Mouse (Mus musculus) forebrain, embryonic 11.5 days (tissue): ENCODE results near the gene Mybl2. TPM values are rescaled to one million over a fixed set of nuclear protein-coding genes. Genes with fewer than 3 reads are reported as not detected.

Experiments used
- ATAC-seq: fragments of 200-750 bp; cut with Nextera tagmentation; replicated peaks from 2 replicates; pipeline ENCODE4 v1.8.0; 2017; ENCODE audit warnings: moderate TSS enrichment; ENCODE audit not compliant: low FRiP score
- DNase-seq: peaks from one replicate; pipeline ENCODE4 v3.0.0-alpha.2; 2017; ENCODE audit warnings: low spot score
- H3K27ac ChIP-seq: fragments of 300-500 bp; sonication (generic); 2 replicates; pipeline ENCODE4 v1.5.1; 2014; ENCODE audit warnings: low read depth, low read length
- H3K27me3 ChIP-seq: fragments of 300-500 bp; sonication (generic); 2 replicates; pipeline ENCODE4 v1.6.1; 2014; ENCODE audit warnings: mild to moderate bottlenecking, low read length, mixed read lengths; ENCODE audit not compliant: control insufficient read depth, insufficient read depth
- H3K36me3 ChIP-seq: fragments of 300-500 bp; sonication (generic); 2 replicates; pipeline ENCODE4 v1.6.1; 2014; ENCODE audit warnings: mild to moderate bottlenecking, low read length, moderate library complexity, mixed read lengths; ENCODE audit not compliant: control insufficient read depth, insufficient read depth
- H3K4me1 ChIP-seq: fragments of 300-500 bp; sonication (generic); replicated peaks from 2 replicates; pipeline ENCODE4 v1.6.1; 2014; ENCODE audit warnings: low read length, mixed read lengths; ENCODE audit not compliant: control insufficient read depth, insufficient read depth
- H3K4me2 ChIP-seq: fragments of 300-500 bp; sonication (generic); 2 replicates; pipeline ENCODE4 v1.6.1; 2014; ENCODE audit warnings: low read depth, mild to moderate bottlenecking, low read length, moderate library complexity, mixed read lengths; ENCODE audit not compliant: severe bottlenecking
- H3K4me3 ChIP-seq: fragments of 300-500 bp; sonication (generic); 2 replicates; pipeline ENCODE4 v1.5.1; 2014; ENCODE audit warnings: low read depth, low read length
- H3K9ac ChIP-seq: fragments of 300-500 bp; sonication (generic); 2 replicates; pipeline ENCODE4 v1.6.1; 2014; ENCODE audit warnings: low read length
- H3K9me3 ChIP-seq: fragments of 300-500 bp; sonication (generic); 2 replicates; pipeline ENCODE4 v1.6.1; 2016; ENCODE audit warnings: low read length, mixed read lengths; ENCODE audit not compliant: control insufficient read depth
- WGBS: fragments of 180-500 bp; shearing (Covaris S2); extraction: QIAGEN DNeasy Blood & Tissue Kit; methylation state at CpG from one replicate; pipeline ENCODE4 v1.1.7; 2014; 5-methylcytosine and 5-hydroxymethylcytosine counted together
- polyA plus RNA-seq: library from polyadenylated mRNA; unstranded; fragments of >200 nt; fragmentation: Nextera tagmentation; extraction: Ambion mirVana; gene quantifications from 2 replicates; pipeline ENCODE4 v1.2.1, GENCODE M21; 2014

Mybl2 gene
- 54.3 and 60.4 TPM in 2 replicates for polyA plus RNA-seq

DNA sequence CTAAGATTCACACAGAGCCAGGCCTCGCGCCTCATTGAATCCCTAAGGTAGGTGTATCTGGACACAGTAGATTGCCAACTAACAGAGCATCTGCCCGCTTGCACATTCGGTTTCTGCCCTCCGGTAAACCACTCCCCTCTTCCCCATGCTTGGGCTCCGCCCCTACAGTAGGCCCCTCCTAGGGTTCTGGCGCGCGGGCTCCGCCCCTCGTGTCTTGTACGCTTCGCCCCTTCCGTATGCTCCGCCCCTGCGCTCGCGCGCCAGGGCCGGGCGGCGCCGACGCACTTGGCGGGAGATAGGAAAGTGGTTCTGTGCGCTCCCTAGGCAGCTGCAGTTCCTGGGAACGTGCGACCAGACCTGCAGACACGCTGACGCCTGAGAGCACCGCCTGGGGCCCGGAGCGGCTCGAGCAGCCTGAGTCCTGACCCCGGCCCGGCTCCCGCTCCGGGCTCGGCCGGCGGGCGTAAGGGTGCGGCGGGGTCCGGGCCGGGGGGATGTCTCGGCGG, at the start of gene Mybl2:
Mybl2 (plus strand) TSS at position 353 of the 506 bp plus-strand sequence.
- peak within 1 kb of the TSS; percentile 66 for H3K27ac ChIP-seq
- H3K36me3 ChIP-seq: no peaks in the 10 kb centered on the region
- peak within 1 kb of the TSS; percentile 73 for H3K4me3 ChIP-seq
- H3K27me3 ChIP-seq: no peaks in the 10 kb centered on the region
- DNase-seq: peak; percentile 96
- H3K9me3 ChIP-seq: no peaks in the 10 kb centered on the region
- peak within 1 kb of the TSS; percentile 95 for H3K4me2 ChIP-seq
- H3K4me1 ChIP-seq: peaks cover 11% of the 10 kb centered on the region
- WGBS: under 1% methylated on average over 48 of the region's 48 CpGs
- H3K9ac ChIP-seq: peak within 1 kb of the TSS; percentile 84
- peak; percentile 100 for ATAC-seq

DNA sequence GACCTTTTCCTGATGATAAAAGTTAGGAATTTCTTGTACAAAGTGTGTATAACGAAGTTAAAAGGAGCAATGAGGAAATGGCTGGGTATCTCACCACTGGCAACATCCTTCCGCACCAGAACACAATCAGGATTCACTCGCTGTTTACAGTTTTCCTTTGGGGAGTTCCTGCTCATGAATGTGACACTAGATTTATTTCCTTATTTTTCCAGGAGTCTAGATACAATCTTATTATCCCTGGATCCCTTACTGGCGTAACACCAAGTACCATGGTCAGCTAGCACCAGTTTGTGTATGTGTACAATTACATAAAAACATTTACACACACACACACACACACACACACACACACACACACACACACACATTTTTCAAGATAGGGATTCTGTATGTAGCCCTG, 47.2 kb upstream of the Mybl2 start:
- H3K4me3 ChIP-seq: no peak overlapping the region
- 85% methylated on average over 4 of the region's 4 CpGs for WGBS
- ATAC-seq: no peak
- no peaks in the 10 kb centered on the region for H3K4me1 ChIP-seq
- H3K27me3 ChIP-seq: no peaks in the 10 kb centered on the region
- H3K36me3 ChIP-seq: no peaks in the 10 kb centered on the region
- no peaks in the 10 kb centered on the region for H3K9me3 ChIP-seq
- DNase-seq: no peak
- H3K9ac ChIP-seq: no peak overlapping the region
- H3K27ac ChIP-seq: no peak overlapping the region
- H3K4me2 ChIP-seq: no peak overlapping the region

DNA sequence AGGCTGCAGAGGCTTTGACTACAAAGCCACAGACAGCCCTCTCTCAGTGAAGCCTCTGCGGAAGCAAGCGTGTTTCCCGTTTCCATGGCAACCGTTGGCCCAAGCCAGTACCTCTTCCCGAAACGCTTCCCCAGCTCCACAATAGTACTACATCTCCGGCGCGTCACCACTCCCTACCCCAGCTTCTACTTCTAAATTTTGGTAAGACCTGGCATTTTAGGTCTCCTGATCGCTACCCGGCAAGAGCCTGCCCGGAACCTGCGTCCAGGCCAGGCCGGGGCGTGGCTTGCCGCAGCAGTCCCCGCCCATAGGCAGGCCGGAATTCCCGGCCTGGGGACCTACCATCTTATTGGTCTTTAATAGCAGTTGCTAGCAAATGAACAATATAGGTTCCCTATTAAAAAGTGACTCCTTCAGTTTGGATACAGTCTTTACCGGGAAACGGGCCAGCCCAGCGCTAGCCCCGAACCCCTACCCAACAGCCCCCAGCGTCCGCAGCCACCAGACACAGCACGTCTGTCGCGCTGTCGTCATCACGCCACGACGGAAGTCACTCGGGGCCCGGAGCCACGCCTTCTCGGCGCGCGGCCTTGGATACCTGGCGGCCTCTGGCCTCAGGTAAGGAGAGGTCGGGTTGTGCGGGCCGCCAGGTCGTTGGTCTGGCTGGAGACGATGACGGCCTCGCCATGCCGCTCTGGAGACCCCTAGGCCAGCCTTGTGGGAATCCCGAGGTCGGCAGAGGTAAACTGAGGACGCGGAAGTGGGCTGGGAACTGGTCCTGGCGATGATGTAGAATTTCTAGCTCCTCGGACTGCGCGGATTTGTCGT, 37.4 kb upstream of the Mybl2 start, which contains the start of gene Ift52:
Ift52 (plus strand) TSS at position 439 of the 828 bp plus-strand sequence.
- ATAC-seq (peak; percentile 95), DNase-seq (peak; percentile 92)
- peak within 1 kb of the TSS; percentile 69 for H3K9ac ChIP-seq
- 0 out of 2 replicates have a peak, but pooled peaks cover 2% of the 10 kb centered on the region for H3K4me1 ChIP-seq
- no peaks in the 10 kb centered on the region for H3K27me3 ChIP-seq
- H3K27ac ChIP-seq: no peak within 1 kb of the TSS
- H3K36me3 ChIP-seq: no peaks in the 10 kb centered on the region
- WGBS: under 1% methylated on average over 57 of the region's 57 CpGs
- H3K4me3 ChIP-seq: peak within 1 kb of the TSS; percentile 78
- H3K4me2 ChIP-seq: peak within 1 kb of the TSS; percentile 51
- H3K9me3 ChIP-seq: no peaks in the 10 kb centered on the region

DNA sequence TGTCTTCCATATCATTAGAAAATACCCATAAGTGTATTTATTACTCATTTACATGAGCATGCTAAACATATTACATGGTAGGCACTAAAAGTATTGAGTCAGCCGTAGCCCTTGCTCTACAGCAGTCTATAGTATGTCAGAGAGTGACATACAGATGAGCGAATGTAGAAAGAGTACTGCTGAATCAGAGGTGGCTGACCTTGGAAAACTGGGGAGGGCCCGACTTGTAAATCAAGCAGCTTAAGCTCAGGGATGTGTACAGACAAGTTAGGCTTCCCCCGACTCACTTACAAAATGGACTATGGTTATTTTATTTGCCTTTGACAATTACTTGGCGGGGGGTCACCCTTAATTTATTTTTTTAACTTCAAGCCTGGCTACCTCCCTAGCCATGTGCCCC, 23.2 kb upstream of the Mybl2 start:
- ATAC-seq: no peak

DNA sequence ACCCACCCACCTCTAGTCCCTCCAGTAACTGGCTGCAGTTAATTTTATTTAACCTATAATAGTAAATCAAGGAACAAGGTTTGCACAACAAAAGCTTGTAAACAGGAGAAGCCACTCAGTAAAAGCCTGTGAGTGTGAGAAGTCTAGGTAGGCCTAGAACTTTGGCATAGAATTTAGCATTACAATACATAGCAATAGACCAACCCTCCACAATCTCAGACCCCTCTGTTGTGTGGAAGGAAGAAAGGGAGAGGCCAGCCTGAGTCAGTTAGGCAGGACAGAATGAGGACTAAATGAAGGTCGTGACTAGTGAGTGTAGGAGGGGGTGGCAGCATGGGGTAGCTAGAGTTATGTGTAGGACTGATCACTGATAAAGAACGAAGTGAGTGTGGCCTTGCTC, 22.7 kb upstream of the Mybl2 start:
- Histone ChIP-seq H3K27me3 (no peaks in the 10 kb centered on the region), H3K36me3 (peaks cover 7% of the 10 kb centered on the region; the same call in 1 of the 2 replicates), H3K4me1 (no peaks in the 10 kb centered on the region), H3K27ac (no peak overlapping the region), H3K4me3 (no peak overlapping the region), H3K4me2 (no peak overlapping the region), H3K9me3 (no peaks in the 10 kb centered on the region), H3K9ac (no peak overlapping the region)
- DNase-seq (no peak), ATAC-seq (no peak)
- WGBS: 76% methylated on average over 2 of the region's 2 CpGs

More for the DNA sequence above, 23.2 kb upstream of the Mybl2 start:
- no peaks in the 10 kb centered on the region for H3K9me3 ChIP-seq
- peaks cover 7% of the 10 kb centered on the region; the same call in 1 of the 2 replicates for H3K36me3 ChIP-seq
- H3K4me3 ChIP-seq: no peak overlapping the region
- WGBS: 87% methylated on average over 5 of the region's 5 CpGs
- no peak overlapping the region for H3K9ac ChIP-seq
- H3K27ac ChIP-seq: no peak overlapping the region
- no peaks in the 10 kb centered on the region for H3K27me3 ChIP-seq
- H3K4me2 ChIP-seq: no peak overlapping the region
- no peaks in the 10 kb centered on the region for H3K4me1 ChIP-seq
- no peak for DNase-seq

DNA sequence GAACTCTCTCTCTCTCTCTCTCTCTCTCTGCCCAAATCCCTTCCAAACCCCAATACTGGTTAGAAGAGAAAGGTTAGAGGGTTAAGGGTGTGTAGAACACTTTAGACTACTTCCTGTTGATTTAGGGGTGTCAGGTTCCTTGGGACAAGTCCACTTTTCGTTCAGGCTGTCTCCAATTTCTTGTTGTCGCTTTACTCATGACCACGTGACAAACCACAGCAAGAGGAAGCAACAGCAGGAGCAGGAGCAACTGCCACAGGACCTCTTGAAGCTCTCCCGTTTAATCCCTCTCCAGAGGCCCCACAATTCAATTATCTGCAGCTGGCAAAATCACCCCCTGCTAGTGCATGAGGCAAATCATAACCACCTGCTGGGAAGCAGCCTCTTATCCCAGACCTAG, 21.9 kb upstream of the Mybl2 start:
- Histone ChIP-seq H3K27ac (no peak overlapping the region), H3K9ac (no peak overlapping the region), H3K4me3 (no peak overlapping the region), H3K36me3 (peaks cover 7% of the 10 kb centered on the region; the same call in 1 of the 2 replicates), H3K4me2 (no peak overlapping the region), H3K9me3 (no peaks in the 10 kb centered on the region), H3K27me3 (no peaks in the 10 kb centered on the region), H3K4me1 (no peaks in the 10 kb centered on the region)
- WGBS: 35% methylated on average over 4 of the region's 4 CpGs
- ATAC-seq (no peak), DNase-seq (no peak)

DNA sequence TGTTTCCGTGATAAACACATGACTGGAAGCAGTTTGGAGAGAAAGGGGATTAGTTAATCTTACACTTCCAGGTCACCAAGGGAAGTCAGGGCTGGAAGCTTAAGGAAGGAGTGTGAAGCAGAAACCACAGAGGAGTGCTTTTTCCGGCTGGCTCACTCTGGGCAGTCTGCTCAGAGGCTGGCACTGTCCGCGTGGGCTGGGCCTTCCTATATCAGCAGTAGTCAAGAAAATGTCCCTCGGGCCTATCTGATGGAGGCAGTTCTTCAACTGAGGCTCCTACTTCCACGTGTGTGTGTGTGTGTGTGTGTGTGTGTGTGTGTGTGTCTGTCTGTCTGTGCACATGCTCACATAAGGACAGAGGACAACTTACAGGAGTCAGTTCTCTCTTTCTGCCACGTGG, 14.5 kb upstream of the Mybl2 start:
- H3K27ac ChIP-seq: no peak overlapping the region
- H3K9me3 ChIP-seq: no peaks in the 10 kb centered on the region
- no peaks in the 10 kb centered on the region for H3K27me3 ChIP-seq
- peaks cover 7% of the 10 kb centered on the region; the same call in 1 of the 2 replicates for H3K36me3 ChIP-seq
- ATAC-seq: no peak
- no peak overlapping the region for H3K4me2 ChIP-seq
- H3K4me3 ChIP-seq: no peak overlapping the region
- H3K4me1 ChIP-seq: no peaks in the 10 kb centered on the region
- WGBS: 89% methylated on average over 7 of the region's 7 CpGs
- no peak overlapping the region for H3K9ac ChIP-seq
- DNase-seq: no peak

DNA sequence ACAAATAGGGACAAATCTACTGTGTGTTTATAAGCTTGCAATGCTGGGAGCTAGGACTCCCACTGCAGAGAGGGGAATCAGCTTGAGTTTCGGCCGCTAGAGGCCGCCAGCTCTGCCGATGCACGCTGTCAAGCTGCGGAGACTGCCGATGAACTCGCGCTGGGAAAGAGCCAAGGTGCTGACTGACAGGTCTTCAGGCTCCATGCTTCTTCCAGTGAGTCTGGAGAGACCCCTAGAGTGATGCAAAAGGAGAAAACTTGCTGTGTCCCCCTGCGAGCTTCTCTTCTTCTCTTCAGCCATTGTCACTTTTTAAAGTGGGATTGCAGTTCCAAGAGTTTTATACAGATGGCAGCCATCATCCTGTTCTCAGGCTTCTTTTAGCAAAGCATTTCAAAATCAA, 6.4 kb upstream of the Mybl2 start:
- H3K4me2 ChIP-seq: no peak overlapping the region
- 0 out of 2 replicates have a peak, but pooled peaks have one; percentile 56 for ATAC-seq
- H3K4me3 ChIP-seq: no peak overlapping the region

More for the DNA sequence above, 6.4 kb upstream of the Mybl2 start:
- Histone ChIP-seq H3K4me1 (no peaks in the 10 kb centered on the region), H3K9ac (no peak overlapping the region), H3K27me3 (no peaks in the 10 kb centered on the region), H3K27ac (no peak overlapping the region), H3K9me3 (no peaks in the 10 kb centered on the region), H3K36me3 (peaks cover 2% of the 10 kb centered on the region; the same call in 1 of the 2 replicates)
- peak; percentile 80 for DNase-seq
- 5% methylated on average over 10 of the region's 10 CpGs for WGBS
